Mouse (Mus musculus) lung, postnatal 0 days (tissue): ENCODE data around the gene Slc44a5. TPM values are rescaled to one million over a fixed set of nuclear protein-coding genes. Genes with fewer than 3 reads are reported as not detected.

Experiments
- ATAC-seq: fragments of 200-750 bp; cut with Nextera tagmentation; 2 replicates; pipeline ENCODE4 v1.8.0; 2017; ENCODE audit warnings: moderate library complexity
- DNase-seq: peaks from one replicate; pipeline ENCODE4 v3.0.0-alpha.2; 2016; ENCODE audit warnings: low spot score
- H3K27ac ChIP-seq: fragments of 300-500 bp; sonication (generic); 2 replicates; pipeline ENCODE4 v1.5.1; 2014; ENCODE audit warnings: antibody characterized with exemption, mild to moderate bottlenecking, low read length, mixed read lengths
- H3K27me3 ChIP-seq: fragments of 300-500 bp; sonication (generic); replicated peaks from 2 replicates; pipeline ENCODE4 v1.6.1; 2014; ENCODE audit warnings: low read length, mixed read lengths; ENCODE audit not compliant: insufficient read depth
- H3K36me3 ChIP-seq: fragments of 300-500 bp; sonication (generic); 2 replicates; pipeline ENCODE4 v1.6.1; 2014; ENCODE audit warnings: low read length, mixed read lengths; ENCODE audit not compliant: insufficient read depth
- H3K4me1 ChIP-seq: fragments of 300-500 bp; sonication (generic); 2 replicates; pipeline ENCODE4 v1.6.1; 2014; ENCODE audit warnings: antibody characterized with exemption, low read depth, low read length, mixed read lengths; ENCODE audit not compliant: insufficient read depth
- H3K4me2 ChIP-seq: fragments of 300-500 bp; sonication (generic); replicated peaks from 2 replicates; pipeline ENCODE4 v1.6.1; 2014; ENCODE audit warnings: low read depth, mild to moderate bottlenecking, low read length, moderate library complexity, mixed read lengths
- H3K4me3 ChIP-seq: fragments of 300-500 bp; sonication (generic); 2 replicates; pipeline ENCODE4 v1.5.1; 2014; ENCODE audit warnings: low read depth, low read length
- H3K9ac ChIP-seq: fragments of 300-500 bp; sonication (generic); replicated peaks from 2 replicates; pipeline ENCODE4 v1.6.1; 2014; ENCODE audit warnings: low read depth, mild to moderate bottlenecking
- H3K9me3 ChIP-seq: fragments of 300-500 bp; sonication (generic); 2 replicates; pipeline ENCODE4 v1.6.1; 2016; ENCODE audit warnings: low read length, mixed read lengths
- CTCF ChIP-seq: IDR thresholded peaks from 2 replicates; pipeline ENCODE4 v1.5.1; 2016; ENCODE audit warnings: antibody characterized with exemption, mild to moderate bottlenecking
- EP300 ChIP-seq: IDR thresholded peaks from 2 replicates; pipeline ENCODE4 v1.6.1; 2016; ENCODE audit warnings: antibody characterized with exemption, mild to moderate bottlenecking, control low read depth
- WGBS: fragments of 180-500 bp; shearing (Covaris S2); extraction: QIAGEN DNeasy Blood & Tissue Kit; methylation state at CpG from one replicate; pipeline ENCODE4 v1.1.7; 2014; 5-methylcytosine and 5-hydroxymethylcytosine counted together
- polyA plus RNA-seq: library from polyadenylated mRNA; unstranded; fragments of >200 nt; fragmentation: Nextera tagmentation; extraction: Ambion mirVana; gene quantifications from 2 replicates; pipeline ENCODE4 v1.2.1, GENCODE M21; 2015

The Slc44a5 gene
- polyA plus RNA-seq, 1 experiment from 2014 or later: 0.20 TPM

GRCm38 (mm10) chr3:154268313-154268712, 295.1 kb downstream of the Slc44a5 start:
- Histone ChIP-seq H3K27ac (no peak overlapping the region), H3K4me2 (no peak overlapping the region), H3K36me3 (no peaks in the 10 kb centered on the region), H3K4me3 (no peak overlapping the region), H3K4me1 (no peaks in the 10 kb centered on the region), H3K9me3 (no peaks in the 10 kb centered on the region), H3K9ac (no peak overlapping the region), H3K27me3 (peaks cover 9% of the 10 kb centered on the region; the same call in 1 of the 2 replicates)
- ATAC-seq (no peak), DNase-seq (no peak)
- TF ChIP-seq EP300: no peak
- no peak for TF ChIP-seq CTCF
- 61% methylated on average over 9 of the region's 9 CpGs for WGBS

- no peaks in the 10 kb centered on the region for H3K9me3 ChIP-seq
- ATAC-seq (peak; percentile 66), DNase-seq (peak; percentile 82)
- no peak overlapping the region for H3K4me2 ChIP-seq
- peaks cover 9% of the 10 kb centered on the region; the same call in 1 of the 2 replicates for H3K27me3 ChIP-seq
- no peaks in the 10 kb centered on the region for H3K36me3 ChIP-seq
- 16% methylated on average over 19 of the region's 19 CpGs for WGBS
- H3K27ac ChIP-seq: no peak overlapping the region
- H3K4me3 ChIP-seq: no peak overlapping the region
- peak; percentile 100 for TF ChIP-seq CTCF
- TF ChIP-seq EP300: no peak
- H3K4me1 ChIP-seq: no peaks in the 10 kb centered on the region
- H3K9ac ChIP-seq: no peak overlapping the region
Observed at GRCm38 (mm10) chr3:154269757-154270366, 296.6 kb downstream of the Slc44a5 start.

GRCm38 (mm10) chr3:154274681-154275080, 301.4 kb downstream of the Slc44a5 start:
- Histone ChIP-seq H3K9me3 (no peaks in the 10 kb centered on the region), H3K4me2 (no peak overlapping the region), H3K27ac (no peak overlapping the region), H3K9ac (no peak overlapping the region), H3K36me3 (no peaks in the 10 kb centered on the region), H3K4me1 (no peaks in the 10 kb centered on the region), H3K4me3 (no peak overlapping the region), H3K27me3 (peaks cover 9% of the 10 kb centered on the region; the same call in 1 of the 2 replicates)
- WGBS: 62% methylated on average over 3 of the region's 3 CpGs
- ATAC-seq (no peak), DNase-seq (no peak)
- TF ChIP-seq CTCF: no peak
- no peak for TF ChIP-seq EP300

- DNase-seq (no peak), ATAC-seq (no peak)
- H3K4me1 ChIP-seq: no peaks in the 10 kb centered on the region
- H3K27ac ChIP-seq: no peak overlapping the region
- H3K4me3 ChIP-seq: no peak overlapping the region
- TF ChIP-seq CTCF: no peak
- TF ChIP-seq EP300: no peak
- no peaks in the 10 kb centered on the region for H3K36me3 ChIP-seq
- H3K9me3 ChIP-seq: no peaks in the 10 kb centered on the region
- no peak overlapping the region for H3K4me2 ChIP-seq
- no peak overlapping the region for H3K9ac ChIP-seq
- H3K27me3 ChIP-seq: no peaks in the 10 kb centered on the region
- WGBS: 38% methylated on average over 3 of the region's 3 CpGs
Observed at GRCm38 (mm10) chr3:154284260-154284659, 311.0 kb downstream of the Slc44a5 start.

- no peaks in the 10 kb centered on the region for H3K36me3 ChIP-seq
- WGBS: 48% methylated on average over 4 of the region's 4 CpGs
- H3K27ac ChIP-seq: no peak overlapping the region
- no peak overlapping the region for H3K4me3 ChIP-seq
- ATAC-seq (no peak), DNase-seq (no peak)
- H3K4me1 ChIP-seq: no peaks in the 10 kb centered on the region
- H3K27me3 ChIP-seq: no peaks in the 10 kb centered on the region
- H3K9me3 ChIP-seq: no peaks in the 10 kb centered on the region
- TF ChIP-seq CTCF (no peak), EP300 (no peak)
- H3K4me2 ChIP-seq: no peak overlapping the region
- H3K9ac ChIP-seq: no peak overlapping the region
Observed at GRCm38 (mm10) chr3:154285351-154285750, 312.1 kb downstream of the Slc44a5 start.

- Histone ChIP-seq H3K9me3 (no peaks in the 10 kb centered on the region), H3K27ac (no peak overlapping the region), H3K4me2 (no peak overlapping the region), H3K4me1 (no peaks in the 10 kb centered on the region), H3K36me3 (no peaks in the 10 kb centered on the region), H3K27me3 (no peaks in the 10 kb centered on the region), H3K9ac (no peak overlapping the region), H3K4me3 (no peak overlapping the region)
- WGBS: 40% methylated on average over 2 of the region's 2 CpGs
- DNase-seq (peak; percentile 54), ATAC-seq (peak; percentile 62; the same call in 1 of the 2 replicates)
- TF ChIP-seq EP300 (no peak), CTCF (no peak)
Observed at GRCm38 (mm10) chr3:154287217-154287616, 314.0 kb downstream of the Slc44a5 start.
